Mouse (Mus musculus) CH12.LX (cell line): ENCODE results near the gene Pcyt2. TPM values are rescaled to one million over a fixed set of nuclear protein-coding genes. Genes with fewer than 3 reads are reported as not detected.

Experiments used
- DNase-seq: peaks from one replicate; pipeline ENCODE4 v3.0.0-alpha.2; 2013; ENCODE audit errors: extremely low read depth
- H3K27ac ChIP-seq: 2 replicates; pipeline ENCODE4 v1.5.1; 2012; ENCODE audit warnings: low read depth, mild to moderate bottlenecking, control low read depth, moderate library complexity; ENCODE audit not compliant: insufficient read depth
- H3K27me3 ChIP-seq: replicated peaks from 2 replicates; pipeline ENCODE3; 2012; ENCODE audit warnings: inconsistent platforms
- H3K36me3 ChIP-seq, 2 experiments: replicated peaks in 1 of 2; 2 replicates each; pipeline versions ENCODE3 to v1.6.1; 2012; ENCODE audit warnings: inconsistent platforms in 1 of 2, low read length in 1 of 2, mild to moderate bottlenecking in 1 of 2, mixed read lengths in 1 of 2, moderate library complexity in 1 of 2; ENCODE audit not compliant: control insufficient read depth in 1 of 2, insufficient read depth in 1 of 2
- H3K4me1 ChIP-seq, 2 experiments: 2 replicates each; pipeline ENCODE4 v1.6.1; 2012; ENCODE audit warnings: inconsistent platforms in 1 of 2, moderate library complexity in 1 of 2; ENCODE audit not compliant: insufficient read depth in 2 of 2, control insufficient read depth in 1 of 2
- H3K4me2 ChIP-seq: 2 replicates; pipeline ENCODE4 v1.6.1; 2012; ENCODE audit warnings: low read depth, mild to moderate bottlenecking, control low read depth; ENCODE audit not compliant: poor library complexity, insufficient read depth, severe bottlenecking
- H3K4me3 ChIP-seq, 3 experiments: fragments of 150-350 bp in 1 of 3; sonication (generic) in 1 of 3; replicated peaks in 1 of 3; 2 replicates each; pipeline versions ENCODE3 to v1.5.1; 2011 to 2012; ENCODE audit warnings: low read depth in 2 of 3, low read length in 2 of 3, mild to moderate bottlenecking in 2 of 3, moderate library complexity in 2 of 3, control low read depth in 1 of 3, improper control_type of control experiment in 1 of 3, inconsistent platforms in 1 of 3, mixed read lengths in 1 of 3; ENCODE audit not compliant: poor library complexity in 1 of 3
- H3K79me2 ChIP-seq: replicated peaks from 2 replicates; pipeline ENCODE4 v1.6.1; 2012; ENCODE audit warnings: mild to moderate bottlenecking, moderate library complexity; ENCODE audit not compliant: control insufficient read depth, poor library complexity, insufficient read depth, severe bottlenecking; ENCODE audit errors: extremely low read depth
- H3K9ac ChIP-seq: 2 replicates; pipeline ENCODE4 v1.6.1; 2012; ENCODE audit warnings: low read depth, mild to moderate bottlenecking, control low read depth, moderate library complexity; ENCODE audit not compliant: insufficient read depth
- H3K9me3 ChIP-seq: replicated peaks from 2 replicates; pipeline ENCODE3; 2012; ENCODE audit warnings: low read length, inconsistent platforms, mixed read lengths
- CHD1 ChIP-seq: IDR thresholded peaks from 2 replicates; pipeline ENCODE4 v1.6.1; 2012; ENCODE audit warnings: low read depth, low read length, improper control_type of control experiment, inconsistent platforms
- CHD2 ChIP-seq: IDR thresholded peaks from 2 replicates; pipeline ENCODE4 v1.6.1; 2011; ENCODE audit warnings: low read length, improper control_type of control experiment
- CTCF ChIP-seq, 2 experiments: IDR thresholded peaks in 1 of 2; conservative IDR thresholded peaks in 1 of 2; 2 replicates each; pipeline ENCODE4 v1.5.1; 2011 to 2012; ENCODE audit warnings: low read depth in 2 of 2, low read length in 2 of 2, improper control_type of control experiment in 1 of 2, inconsistent platforms in 1 of 2, mild to moderate bottlenecking in 1 of 2, moderate library complexity in 1 of 2
- E2F4 ChIP-seq: IDR thresholded peaks from 2 replicates; pipeline ENCODE4 v1.6.1; 2011; ENCODE audit warnings: low read depth, low read length, improper control_type of control experiment; ENCODE audit not compliant: insufficient replicate concordance
- ELF1 ChIP-seq: IDR thresholded peaks from 2 replicates; pipeline ENCODE4 v1.6.1; 2014; ENCODE audit warnings: low read depth, mild to moderate bottlenecking, inconsistent platforms, low read length, improper control_type of control experiment
- EP300 ChIP-seq: IDR thresholded peaks from 2 replicates; pipeline ENCODE4 v1.6.1; 2011; ENCODE audit warnings: low read length, improper control_type of control experiment
- ETS1 ChIP-seq: conservative IDR thresholded peaks from 2 replicates; pipeline ENCODE4 v1.6.1; 2012; ENCODE audit warnings: low read depth, mild to moderate bottlenecking, inconsistent platforms, low read length, improper control_type of control experiment, moderate library complexity
- GABPA ChIP-seq: IDR thresholded peaks from 2 replicates; pipeline ENCODE4 v1.6.1; 2012; ENCODE audit warnings: low read depth, low read length, improper control_type of control experiment, inconsistent platforms; ENCODE audit not compliant: insufficient replicate concordance
- HCFC1 ChIP-seq: IDR thresholded peaks from 2 replicates; pipeline ENCODE4 v1.6.1; 2012; ENCODE audit warnings: low read depth, mild to moderate bottlenecking, inconsistent platforms, low read length, improper control_type of control experiment
- IRF4 ChIP-seq: IDR thresholded peaks from 2 replicates; pipeline ENCODE4 v1.6.1; 2014; ENCODE audit warnings: low read depth, mild to moderate bottlenecking, inconsistent platforms, low read length, improper control_type of control experiment
- JUN ChIP-seq: IDR thresholded peaks from 2 replicates; pipeline ENCODE4 v1.6.1; 2011; ENCODE audit warnings: low read depth, mild to moderate bottlenecking, low read length, improper control_type of control experiment, moderate library complexity; ENCODE audit not compliant: insufficient read depth
- JUND ChIP-seq: conservative IDR thresholded peaks from 2 replicates; pipeline ENCODE4 v1.6.1; 2011; ENCODE audit warnings: low read depth, low read length, improper control_type of control experiment
- KAT2A ChIP-seq: IDR thresholded peaks from 2 replicates; pipeline ENCODE4 v1.6.1; 2012; ENCODE audit warnings: low read length, improper control_type of control experiment, inconsistent platforms; ENCODE audit not compliant: insufficient replicate concordance
- MAFK ChIP-seq: IDR thresholded peaks from 2 replicates; pipeline ENCODE4 v1.6.1; 2011; ENCODE audit warnings: low read length, improper control_type of control experiment; ENCODE audit not compliant: insufficient replicate concordance
- MAX ChIP-seq: IDR thresholded peaks from 2 replicates; pipeline ENCODE4 v1.6.1; 2011; ENCODE audit warnings: low read length, improper control_type of control experiment
- MEF2A ChIP-seq: IDR thresholded peaks from 2 replicates; pipeline ENCODE4 v1.6.1; 2014; ENCODE audit warnings: low read depth, mild to moderate bottlenecking, inconsistent platforms, low read length, improper control_type of control experiment, borderline replicate concordance
- MXI1 ChIP-seq: IDR thresholded peaks from 2 replicates; pipeline ENCODE4 v1.6.1; 2011; ENCODE audit warnings: mild to moderate bottlenecking, low read depth, low read length, improper control_type of control experiment
- MYC ChIP-seq: IDR thresholded peaks from 2 replicates; pipeline ENCODE4 v1.6.1; 2011; ENCODE audit warnings: low read depth, mild to moderate bottlenecking, improper control_type of control experiment, low read length
- NRF1 ChIP-seq: IDR thresholded peaks from 2 replicates; pipeline ENCODE4 v1.6.1; 2014; ENCODE audit warnings: low read depth, mild to moderate bottlenecking, inconsistent platforms, low read length, improper control_type of control experiment, moderate library complexity
- POLR2A ChIP-seq: IDR thresholded peaks from 2 replicates; pipeline ENCODE4 v1.6.1; 2011; ENCODE audit warnings: low read depth, mild to moderate bottlenecking, improper control_type of control experiment, low read length
- POLR2AphosphoS2 ChIP-seq: IDR thresholded peaks from 2 replicates; pipeline ENCODE4 v1.6.1; 2011; ENCODE audit warnings: low read depth, low read length, improper control_type of control experiment
- RAD21 ChIP-seq: IDR thresholded peaks from 2 replicates; pipeline ENCODE4 v1.6.1; 2011; ENCODE audit warnings: low read depth, mild to moderate bottlenecking, low read length, improper control_type of control experiment, moderate library complexity
- SIN3A ChIP-seq: IDR thresholded peaks from 2 replicates; pipeline ENCODE4 v1.6.1; 2012; ENCODE audit warnings: low read length, improper control_type of control experiment, inconsistent platforms
- SMC3 ChIP-seq: IDR thresholded peaks from 2 replicates; pipeline ENCODE4 v1.6.1; 2011; ENCODE audit warnings: low read depth, low read length, improper control_type of control experiment
- TBP ChIP-seq: conservative IDR thresholded peaks from 2 replicates; pipeline ENCODE4 v1.6.1; 2011; ENCODE audit warnings: low read depth, low read length, improper control_type of control experiment
- TCF12 ChIP-seq: IDR thresholded peaks from 2 replicates; pipeline ENCODE4 v1.6.1; 2014; ENCODE audit warnings: low read depth, mild to moderate bottlenecking, inconsistent platforms, low read length, improper control_type of control experiment
- UBTF ChIP-seq: IDR thresholded peaks from 2 replicates; pipeline ENCODE4 v1.6.1; 2012; ENCODE audit warnings: low read depth, mild to moderate bottlenecking, inconsistent platforms, low read length, improper control_type of control experiment, moderate library complexity
- USF1 ChIP-seq: IDR thresholded peaks from 2 replicates; pipeline ENCODE4 v1.6.1; 2014; ENCODE audit warnings: low read depth, mild to moderate bottlenecking, inconsistent platforms, low read length, improper control_type of control experiment
- ZC3H11A ChIP-seq: IDR thresholded peaks from 2 replicates; pipeline ENCODE4 v1.6.1; 2012; ENCODE audit warnings: low read depth, mild to moderate bottlenecking, inconsistent platforms, low read length, improper control_type of control experiment
- ZMIZ1 ChIP-seq: IDR thresholded peaks from 2 replicates; pipeline ENCODE4 v1.6.1; 2012; ENCODE audit warnings: low read depth, mild to moderate bottlenecking, inconsistent platforms, low read length, improper control_type of control experiment
- ZNF384 ChIP-seq: IDR thresholded peaks from 2 replicates; pipeline ENCODE4 v1.6.1; 2012; ENCODE audit warnings: low read depth, low read length, improper control_type of control experiment, inconsistent platforms
- dilution Hi-C: fragments of 300-500 bp; cut with MboI; formaldehyde crosslinking; loops from 2 replicates; pipeline ENCODE4 v1.14.3; 2020; ENCODE audit warnings: low sequenced_read_pairs; ENCODE audit not compliant: extremely low pct_unique_long_range_greater_than_20kb, extremely low pct_ligation_motif_present
- in situ Hi-C: fragments of 300-500 bp; cut with MboI; formaldehyde crosslinking; loops from 3 replicates; pipeline ENCODE4 v1.14.3; 2019; ENCODE audit warnings: low sequenced_read_pairs, low pct_ligation_motif_present, low pct_unique_long_range_greater_than_20kb, mixed read lengths
- polyA plus RNA-seq: library from polyadenylated mRNA; unstranded; fragments of >175 nt; gene quantifications from 2 replicates; pipeline ENCODE4 v1.2.1, GENCODE M21; 2012; ENCODE audit warnings: low read depth; ENCODE audit not compliant: insufficient read length
- total RNA-seq, 2 experiments: library from RNA; depleted of rRNA; stranded (reverse); fragments of 300-350 nt in 1 of 2; fragments of >200 nt in 1 of 2; gene quantifications; 2 replicates each; pipeline ENCODE4 v1.2.3; 2012 to 2014

Pcyt2 gene
- total and polyA plus RNA-seq, 3 experiments: 154 to 166 (median 155) TPM

DNA sequence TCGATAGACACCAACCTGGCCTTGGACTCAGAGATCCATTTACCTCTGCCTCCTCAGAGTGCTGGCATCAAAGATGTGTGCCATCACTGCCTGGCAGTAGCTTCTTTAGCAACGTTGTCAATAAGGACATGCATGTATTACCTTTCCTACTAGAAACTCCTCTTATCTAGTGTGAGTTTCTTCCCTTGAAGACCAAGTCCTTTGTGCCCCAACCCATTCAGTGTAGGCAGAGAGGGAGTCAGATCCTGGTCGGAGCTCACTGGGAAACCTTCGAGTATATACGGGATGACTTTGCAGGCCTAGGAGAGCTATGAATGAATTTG lies 43.5 kb downstream of the Pcyt2 start:
- peak overlapping the region; percentile 75 for H3K4me2 ChIP-seq
- no peak for TF ChIP-seq KAT2A
- TF ChIP-seq MYC: no peak
- TF ChIP-seq GABPA: no peak
- no peak for TF ChIP-seq SIN3A
- no peak for TF ChIP-seq UBTF
- TF ChIP-seq CHD2: no peak; the same call in 1 of the 2 replicates
- no peak for TF ChIP-seq NRF1
- no peak for TF ChIP-seq JUND
- TF ChIP-seq RAD21: no peak
- TF ChIP-seq ZC3H11A: no peak
- H3K36me3 ChIP-seq: peaks cover 40 to 52% of the 10 kb centered on the region in 2 experiments
- dilution Hi-C loops (no loop called here), in situ Hi-C loops (no loop called here)
- no peaks in the 10 kb centered on the region for H3K27me3 ChIP-seq
- peak; percentile 21 for DNase-seq
- no peaks in the 10 kb centered on the region for H3K9me3 ChIP-seq
- peaks cover 13 to 63% of the 10 kb centered on the region in 2 experiments for H3K4me1 ChIP-seq
- peak overlapping the region; percentile 36 to 93 (median 81) for H3K4me3 ChIP-seq
- H3K79me2 ChIP-seq: peaks cover 39% of the 10 kb centered on the region
- peak overlapping the region; percentile 37; the same call in 1 of the 2 replicates for H3K27ac ChIP-seq
- peak overlapping the region; percentile 98 for H3K9ac ChIP-seq

DNA sequence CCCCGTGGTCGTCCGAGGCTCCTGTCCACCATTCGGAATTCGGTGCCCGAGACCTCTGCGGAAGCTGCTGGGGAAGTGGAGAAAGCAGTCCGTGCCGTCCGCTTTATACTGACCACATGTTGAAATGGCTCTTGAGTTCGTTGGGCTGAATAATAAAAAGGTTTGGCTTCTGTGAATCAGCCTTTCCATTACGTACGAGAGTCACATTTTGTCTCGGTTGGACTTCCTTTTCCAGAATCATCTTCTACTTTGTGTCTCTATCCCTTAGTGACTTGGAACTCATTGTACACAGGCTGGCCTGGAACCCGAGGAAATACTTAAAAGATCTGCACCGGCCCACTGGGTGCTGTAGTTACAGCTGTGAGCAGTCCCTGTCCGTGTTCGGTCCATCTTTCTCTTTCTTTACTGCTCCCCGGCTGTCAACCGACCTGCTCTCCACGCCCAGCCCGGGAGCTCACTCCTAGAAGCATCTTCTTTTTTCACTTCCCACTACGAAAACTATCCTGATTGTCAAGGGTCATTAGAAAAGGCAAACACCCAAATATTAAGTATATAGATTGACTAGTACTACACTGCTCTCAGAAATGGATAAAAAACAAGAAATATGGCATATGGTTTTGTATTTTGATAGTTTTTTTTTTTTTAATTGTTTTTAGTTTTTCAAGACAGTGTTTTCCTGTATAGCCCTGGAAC lies 44.0 kb downstream of the Pcyt2 start:
- peak; percentile 74 for DNase-seq
- in situ Hi-C loops: no loop called here
- TF ChIP-seq MAFK (no peak), ZNF384 (peak; percentile 34; the same call in 1 of the 2 replicates), KAT2A (no peak), UBTF (peak; percentile 39; the same call in 1 of the 2 replicates), GABPA (no peak), SMC3 (no peak), TCF12 (no peak), CTCF (conservative IDR thresholded peaks at IDR 0.05 in 1 of 2, IDR thresholded peaks at IDR 0.05 in 1 of 2; ENCODE audit: low read depth in 2 of 2, low read length in 2 of 2) (no peak), NRF1 (no peak), MXI1 (peak; percentile 64), MAX (peak; percentile 75; the same call in 1 of the 2 replicates), TBP (peak; percentile 47; the same call in 1 of the 2 replicates), ETS1 (peak; percentile 77), ZMIZ1 (peak; percentile 2; the same call in 1 of the 2 replicates), MEF2A (no peak), CHD1 (peak; percentile 93), POLR2A (no peak; the same call in 1 of the 2 replicates), EP300 (peak; percentile 51), ELF1 (no peak), POLR2AphosphoS2 (no peak; the same call in 1 of the 2 replicates), E2F4 (0 out of 2 replicates have a peak, but pooled peaks have one; percentile 25), CHD2 (peak; percentile 9; the same call in 1 of the 2 replicates), IRF4 (no peak), JUN (peak; percentile 87), MYC (peak; percentile 96), HCFC1 (no peak; the same call in 1 of the 2 replicates), USF1 (no peak), SIN3A (peak; percentile 13; the same call in 1 of the 2 replicates)

More for the DNA sequence above, 44.0 kb downstream of the Pcyt2 start:
- dilution Hi-C loops: no loop called here
- H3K27me3 ChIP-seq: no peaks in the 10 kb centered on the region
- no peaks in the 10 kb centered on the region for H3K9me3 ChIP-seq
- peak overlapping the region; percentile 98 for H3K9ac ChIP-seq
- H3K4me1 ChIP-seq: peaks cover 8 to 58% of the 10 kb centered on the region in 2 experiments
- H3K79me2 ChIP-seq: peaks cover 34% of the 10 kb centered on the region
- peak overlapping the region; percentile 92 for H3K27ac ChIP-seq
- H3K4me2 ChIP-seq: peak overlapping the region; percentile 75
- H3K36me3 ChIP-seq: peaks cover 36 to 48% of the 10 kb centered on the region in 2 experiments
- H3K4me3 ChIP-seq: peak overlapping the region; percentile 81 to 93 (median 93)
